Mouse (Mus musculus) left cerebral cortex, postnatal 25 days (tissue): ENCODE measurements around the gene Clint1. TPM values are rescaled to one million over a fixed set of nuclear protein-coding genes. Genes with fewer than 3 reads are reported as not detected.

Source experiments
- DNase-seq, 2 experiments: peaks; one replicate each; pipeline ENCODE4 v3.0.0; 2022; ENCODE audit warnings: low spot score in 2 of 2, mixed read lengths in 1 of 2
- intact Hi-C: fragments of 180-260 bp; cut with DNase I; formaldehyde crosslinking; loops from one replicate; pipeline ENCODE4 v1.15.1; 2025
- total RNA-seq, 2 experiments: library from RNA; stranded (reverse); gene quantifications; 2 replicates each; pipeline ENCODE4 v1.2.3; 2021

The Clint1 gene
- total RNA-seq, 2 experiments from 2014 or later, result 51.1 to 52.3 TPM

DNA sequence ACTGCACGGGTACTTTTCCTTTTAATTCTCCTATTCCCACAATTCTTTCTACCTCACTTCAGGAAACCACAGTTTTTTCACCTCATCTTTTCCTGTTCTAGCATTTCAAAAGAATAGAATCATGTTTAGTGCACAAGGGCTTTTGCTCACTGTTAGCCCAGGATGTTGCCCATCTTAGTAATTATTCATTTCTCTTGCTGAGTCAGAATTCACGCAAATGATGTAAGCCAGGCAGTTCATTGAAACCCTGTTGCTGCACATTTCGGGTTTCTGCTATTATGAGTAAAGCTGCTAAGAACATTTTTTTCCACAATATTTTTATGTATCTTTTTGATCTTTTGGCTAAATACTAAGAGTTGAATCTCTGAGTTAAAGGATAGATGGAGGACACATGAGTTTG is 11.5 kb upstream of the Clint1 start:
- intact Hi-C loops, result no loop called here
- DNase-seq, result no peak

DNA sequence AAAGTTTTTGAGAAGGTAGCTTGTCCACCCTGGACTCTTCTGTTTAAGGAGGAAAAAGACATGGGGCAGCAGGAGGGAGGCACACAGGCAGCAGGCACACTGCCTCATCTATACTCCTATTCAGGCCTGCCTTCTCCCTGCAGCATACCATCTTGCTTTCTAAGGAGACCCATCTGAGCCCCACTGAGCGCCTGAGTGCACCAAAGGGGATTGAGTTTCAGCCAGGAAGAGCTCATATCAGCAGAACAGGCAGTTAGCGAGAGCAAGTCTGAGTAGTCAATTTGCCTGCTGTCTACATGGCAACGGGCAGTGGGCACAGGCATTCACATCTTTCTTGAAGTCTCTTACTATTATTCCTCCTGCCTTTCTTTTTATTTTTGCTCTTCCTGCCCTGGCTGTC is 5.8 kb upstream of the Clint1 start:
- DNase-seq, result no peak
- intact Hi-C loops, result no loop called here

GRCm38 (mm10) chr11:45847548-45847947 is 4.3 kb upstream of the Clint1 start:
- intact Hi-C loops, result no loop called here
- no peak for DNase-seq

DNA sequence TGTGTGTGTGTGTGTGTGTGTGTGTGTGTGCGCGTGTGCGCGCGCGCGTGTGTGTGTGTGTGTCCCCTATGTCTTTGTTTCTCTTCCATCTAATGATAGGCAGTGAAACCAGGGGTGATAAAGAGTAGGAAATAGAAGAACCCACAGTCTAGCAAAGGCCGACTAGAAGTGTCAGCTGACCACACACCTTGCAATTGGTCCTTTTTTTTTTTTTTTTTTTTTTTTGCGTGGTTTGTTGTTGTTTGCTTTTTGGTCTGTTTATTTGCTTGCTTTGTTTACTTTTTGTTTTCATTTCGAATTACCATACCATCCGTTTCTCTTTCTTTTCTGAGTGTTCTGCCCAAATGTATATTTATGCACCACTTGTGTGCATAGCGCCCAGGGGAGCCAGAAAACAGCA is 3.6 kb upstream of the Clint1 start:
- DNase-seq, result no peak
- intact Hi-C loops, result no loop called here

GRCm38 (mm10) chr11:45849203-45849602 is 2.6 kb upstream of the Clint1 start:
- intact Hi-C loops, result no loop called here
- no peak for DNase-seq

- intact Hi-C loops, result no loop called here
- DNase-seq, result no peak
Observed at GRCm38 (mm10) chr11:45849859-45850258, 2.0 kb upstream of the Clint1 start.

- intact Hi-C loops, result no loop called here
- DNase-seq, result no peak
Observed at GRCm38 (mm10) chr11:45850317-45850716, 1.5 kb upstream of the Clint1 start.

GRCm38 (mm10) chr11:45852124-45852994 is 508 bp downstream of the Clint1 start:
- intact Hi-C loops, result no loop called here
- DNase-seq, result no peak

DNA sequence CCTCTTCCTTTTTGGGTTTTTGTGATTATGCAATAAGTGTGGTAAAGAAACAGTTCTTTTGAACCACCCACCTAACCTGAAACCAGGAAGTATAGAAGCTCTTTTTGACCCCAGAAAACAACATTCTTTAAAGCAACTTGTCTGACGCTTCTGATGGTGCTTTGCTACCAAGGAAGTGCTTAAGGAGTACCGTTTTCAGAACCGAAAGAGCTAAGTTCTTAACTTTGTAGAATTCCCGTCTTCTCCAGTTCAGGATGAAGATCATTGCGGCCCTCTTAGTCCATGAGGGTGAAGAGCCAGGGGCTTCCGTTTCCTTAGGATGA is 1.1 kb downstream of the Clint1 start:
- DNase-seq, result no peak
- intact Hi-C loops, result no loop called here

DNA sequence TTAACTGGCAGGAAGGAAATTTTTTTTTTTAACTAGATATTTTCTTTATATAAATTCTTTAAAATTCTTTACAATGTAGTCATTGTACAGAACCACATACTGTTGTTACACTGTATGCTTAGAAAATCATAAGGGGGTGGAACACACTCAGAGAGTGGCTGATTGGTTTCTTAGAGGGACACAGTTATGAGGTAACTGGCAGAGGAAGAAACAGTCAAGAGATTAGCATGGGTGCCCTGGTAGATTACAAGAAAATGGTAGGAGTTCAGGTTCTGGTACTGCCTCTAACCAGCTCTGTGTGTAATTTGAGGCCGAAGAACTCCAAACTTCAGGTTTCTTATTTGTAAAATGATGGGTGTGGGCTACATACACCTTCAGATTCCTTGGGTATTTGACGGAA is 2.1 kb downstream of the Clint1 start:
- intact Hi-C loops, result no loop called here
- DNase-seq, result no peak

DNA sequence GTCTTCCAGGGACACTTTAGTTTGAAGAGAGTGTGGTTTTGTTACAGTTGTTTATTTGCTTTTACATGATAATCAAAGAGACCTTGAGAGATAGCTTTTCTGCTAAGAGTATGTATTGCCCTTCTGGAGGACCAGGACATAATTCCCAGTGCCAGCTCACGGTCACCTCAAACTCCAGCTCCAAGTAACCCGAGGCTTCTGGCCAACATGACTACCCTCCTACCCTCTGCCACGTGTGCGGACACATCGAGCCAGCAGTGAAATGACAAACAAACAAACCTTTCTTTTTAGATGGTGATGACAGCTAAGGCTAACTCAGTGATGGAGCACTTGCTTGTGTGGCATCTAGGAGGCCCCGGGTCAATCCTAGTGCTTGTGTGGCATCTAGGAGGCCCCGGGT is 2.5 kb downstream of the Clint1 start:
- intact Hi-C loops, result no loop called here
- DNase-seq, result no peak

DNA sequence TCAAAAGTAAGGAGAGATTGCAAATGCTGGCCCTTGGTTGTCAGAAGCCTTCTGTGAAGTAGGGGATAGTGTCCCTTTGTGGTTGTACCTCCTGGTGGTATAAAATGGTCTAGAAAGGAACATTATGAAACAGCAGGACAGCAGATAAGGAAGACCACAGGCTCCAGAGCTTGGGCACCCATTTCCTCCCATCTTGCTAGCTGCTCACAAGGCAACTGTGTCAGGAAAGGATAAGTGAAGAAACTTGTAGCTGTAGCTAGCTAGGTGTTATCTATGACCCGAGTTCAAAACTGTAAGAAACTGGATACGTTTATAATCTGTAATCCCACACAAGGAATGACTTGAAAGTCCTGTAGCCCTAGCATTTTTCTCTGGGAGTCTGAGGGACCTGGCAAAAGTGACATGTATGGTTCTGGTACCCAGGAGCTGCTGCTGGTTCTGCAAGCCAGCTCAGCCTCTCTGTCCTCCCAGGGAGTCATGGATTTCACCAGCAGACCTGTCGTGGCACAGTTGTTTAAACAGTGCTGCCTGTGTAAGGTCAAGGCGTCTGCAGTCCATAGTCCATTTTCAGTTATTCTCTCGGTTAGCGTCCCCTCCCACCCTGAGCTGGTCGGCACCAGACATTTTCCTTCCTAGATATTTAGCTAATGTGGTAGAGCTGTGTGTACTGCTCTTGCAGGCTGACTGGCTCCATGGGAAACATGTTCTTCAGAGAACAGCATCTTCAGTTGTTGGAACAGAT is 3.7 kb downstream of the Clint1 start:
- DNase-seq, result no peak
- intact Hi-C loops, result no loop called here

- DNase-seq, result no peak
- intact Hi-C loops, result no loop called here
Observed at GRCm38 (mm10) chr11:45856149-45856516, 4.3 kb downstream of the Clint1 start.

DNA sequence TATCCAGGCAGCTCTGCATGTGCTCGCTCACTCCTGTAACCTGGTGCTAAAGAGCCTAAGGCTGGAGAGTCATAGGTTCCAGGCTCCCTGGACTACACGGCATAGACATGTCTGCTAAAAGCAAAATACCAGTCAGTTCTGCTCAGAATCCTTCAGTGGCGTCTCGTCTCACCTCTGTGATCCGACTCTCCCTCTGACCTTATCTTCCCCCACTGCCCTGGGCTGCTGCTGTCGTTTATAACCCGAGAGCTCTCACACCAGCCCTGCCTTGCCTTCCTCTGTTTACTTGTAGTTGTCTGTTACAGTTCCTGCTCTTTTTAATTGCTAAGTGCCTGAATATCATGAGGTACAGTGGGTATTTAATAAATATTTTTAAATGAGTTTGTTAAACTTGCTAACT is 9.5 kb downstream of the Clint1 start:
- intact Hi-C loops, result no loop called here
- no peak for DNase-seq

GRCm38 (mm10) chr11:45864409-45864808 is 12.6 kb downstream of the Clint1 start:
- DNase-seq, result no peak
- intact Hi-C loops, result no loop called here

- no peak for DNase-seq
- intact Hi-C loops, result no loop called here
Observed at GRCm38 (mm10) chr11:45865861-45866260, 14.0 kb downstream of the Clint1 start.

- DNase-seq, result peak; percentile 40 to 62
- intact Hi-C loops, result no loop called here
Observed at GRCm38 (mm10) chr11:45866534-45866933, 14.7 kb downstream of the Clint1 start.

- intact Hi-C loops, result no loop called here
- no peak for DNase-seq
Observed at GRCm38 (mm10) chr11:45873666-45874065, 21.8 kb downstream of the Clint1 start.

- intact Hi-C loops, result no loop called here
- DNase-seq, result no peak
Observed at GRCm38 (mm10) chr11:45874251-45874650, 22.4 kb downstream of the Clint1 start.

DNA sequence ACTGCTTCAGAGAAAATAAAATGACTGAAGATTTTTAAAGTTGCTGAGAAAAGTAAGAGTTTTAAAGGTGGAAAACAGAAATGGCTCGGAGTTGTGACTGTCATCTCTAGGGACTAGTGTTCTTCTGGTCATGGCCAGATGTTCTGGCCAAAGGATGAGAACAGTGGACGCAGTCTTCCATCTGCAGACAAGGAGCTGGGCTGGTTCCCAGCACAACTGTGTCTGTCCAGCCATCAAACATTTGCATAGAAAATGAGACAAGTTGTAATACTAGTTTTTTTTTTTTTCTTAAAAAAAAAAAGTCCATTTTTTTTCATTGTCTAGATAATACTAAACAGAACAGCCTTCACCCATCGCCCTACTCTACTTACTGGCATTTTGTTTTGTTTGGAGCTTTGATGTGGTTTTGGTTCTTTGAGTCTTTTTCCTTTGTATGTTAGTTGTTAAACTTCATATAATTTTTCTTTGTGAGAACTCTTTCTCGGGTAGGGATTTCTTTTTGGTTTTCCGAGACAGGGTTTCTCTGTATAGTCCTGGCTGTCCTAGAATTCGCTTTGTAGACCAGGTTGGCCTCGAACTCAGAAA is 23.6 kb downstream of the Clint1 start:
- intact Hi-C loops, result no loop called here
- DNase-seq, result no peak

- no peak for DNase-seq
- intact Hi-C loops, result no loop called here
Observed at GRCm38 (mm10) chr11:45876036-45876435, 24.2 kb downstream of the Clint1 start.
